Comparison of ENCODE assay signal across 18 mouse cellular contexts in the genomic region with DNA sequence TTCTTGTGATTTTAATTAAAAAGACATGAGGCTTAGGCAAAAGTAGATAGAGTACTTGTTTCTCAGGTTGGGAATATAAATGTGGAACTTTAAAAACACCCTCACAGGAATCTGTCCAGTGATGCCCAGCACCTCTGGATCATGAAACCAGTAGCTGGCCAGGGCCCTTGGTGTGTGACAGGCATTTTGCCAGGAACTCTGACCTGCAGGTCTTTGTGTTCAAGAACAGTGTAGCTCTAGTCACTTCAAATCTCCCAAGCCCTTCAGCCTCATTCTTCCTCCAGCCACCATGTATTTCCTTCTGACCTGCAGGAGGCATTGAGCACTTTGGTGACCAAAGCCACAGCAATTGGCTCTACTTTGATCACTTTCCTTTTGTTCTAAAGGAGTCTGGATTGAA. TPM values are rescaled to one million over a fixed set of nuclear protein-coding genes. Genes with fewer than 3 reads are reported as not detected.
DNase-seq lines count a peak whose midpoint lies in the region; ATAC-seq and TF ChIP-seq lines count a peak whose summit lies in the region.
"Had no signal": no experiment of that assay in that cellular context is flagged by ENCODE, and none has a peak within 500 bp of the region (broad histone marks: within the 10 kb centered on the region; RNA-seq: fewer than 3 reads in every experiment).

No protein-coding gene starts in this region.

- no peak overlapping the region for H3K4me3 ChIP-seq in gastrocnemius, adult 2 months
- H3K4me3 ChIP-seq in hindbrain, embryonic 13.5 days: no peak overlapping the region
- H3K4me3 ChIP-seq in hindbrain, embryonic 16.5 days (ENCODE audit: low read length): no peak overlapping the region
- no peak overlapping the region for H3K4me3 ChIP-seq in layer of hippocampus, adult 2 months
- H3K4me3 ChIP-seq: embryonic facial prominence, embryonic 13.5 days; forebrain, embryonic 12.5 days; hindbrain, embryonic 10.5 days; hindbrain, embryonic 15.5 days had no signal

- H3K4me2 ChIP-seq in hindbrain, embryonic 13.5 days: no peak overlapping the region
- no peak overlapping the region for H3K4me2 ChIP-seq in hindbrain, embryonic 16.5 days (ENCODE audit: low read length)
- H3K4me2 ChIP-seq: embryonic facial prominence, embryonic 13.5 days; forebrain, embryonic 12.5 days; heart, embryonic 11.5 days; hindbrain, embryonic 15.5 days had no signal

- H3K27me3 ChIP-seq in hindbrain, embryonic 13.5 days: no peaks in the 10 kb centered on the region
- H3K27me3 ChIP-seq in hindbrain, embryonic 16.5 days (replicated peaks; ENCODE audit: control insufficient read depth, insufficient read depth, low read length): no peaks in the 10 kb centered on the region
- H3K27me3 ChIP-seq: embryonic facial prominence, embryonic 13.5 days; forebrain, embryonic 12.5 days; hindbrain, embryonic 15.5 days had no signal

- peak overlapping the region; percentile 13; the same call in 1 of the 2 replicates for H3K27ac ChIP-seq in gastrocnemius, adult 2 months
- 0 out of 2 replicates have a peak overlapping the region, but pooled peaks have one; percentile 6 for H3K27ac ChIP-seq in hindbrain, embryonic 13.5 days
- no peak overlapping the region for H3K27ac ChIP-seq in hindbrain, embryonic 16.5 days (ENCODE audit: low read depth, low read length)
- peak overlapping the region; percentile 83 for H3K27ac ChIP-seq in layer of hippocampus, adult 2 months
- H3K27ac ChIP-seq: embryonic facial prominence, embryonic 13.5 days; forebrain, embryonic 12.5 days; hindbrain, embryonic 10.5 days; hindbrain, embryonic 15.5 days had no signal

- H3K4me1 ChIP-seq in hindbrain, embryonic 13.5 days (replicated peaks): no peaks in the 10 kb centered on the region; the same call in 1 of the 2 replicates
- H3K4me1 ChIP-seq in hindbrain, embryonic 16.5 days (ENCODE audit: control insufficient read depth, insufficient read depth, low read depth, low read length): no peaks in the 10 kb centered on the region; the same call in 1 of the 2 replicates
- H3K4me1 ChIP-seq: embryonic facial prominence, embryonic 13.5 days had no signal

- no peak for TF ChIP-seq CTCF in gastrocnemius, adult 2 months (IDR thresholded peaks at IDR 0.05)
- no peak for TF ChIP-seq CTCF in layer of hippocampus, adult 2 months (conservative IDR thresholded peaks at IDR 0.05)

- H3K9ac ChIP-seq in hindbrain, embryonic 13.5 days: no peak overlapping the region
- H3K9ac ChIP-seq in hindbrain, embryonic 16.5 days (ENCODE audit: low read depth, low read length): no peak overlapping the region
- H3K9ac ChIP-seq: embryonic facial prominence, embryonic 13.5 days; forebrain, embryonic 12.5 days; hindbrain, embryonic 15.5 days had no signal

- H3K36me3 ChIP-seq in hindbrain, embryonic 13.5 days: peaks cover 27% of the 10 kb centered on the region
- no peaks in the 10 kb centered on the region; the same call in 1 of the 2 replicates for H3K36me3 ChIP-seq in hindbrain, embryonic 16.5 days (ENCODE audit: control insufficient read depth, insufficient read depth, low read length)
- H3K36me3 ChIP-seq: hindbrain, embryonic 15.5 days had no signal

- intact Hi-C loops in gastrocnemius, adult 2 months (cut with DNase I): no loop called here

- DNase-seq in gastrocnemius, adult 2 months: peak; percentile 16
- DNase-seq in gastrocnemius, adult 18-20 months (ENCODE audit: low spot score): no peak
- no peak for DNase-seq in layer of hippocampus, adult 2 months (ENCODE audit: low spot score in 2 of 2)
- DNase-seq in layer of hippocampus, adult 18-20 months (ENCODE audit: low spot score in 2 of 2): no peak
- peak; percentile 59 for DNase-seq in adipocyte (ENCODE audit: low spot score)
- no peak for DNase-seq in embryo, embryonic 10 days (ENCODE audit: low spot score)
- DNase-seq: adrenal gland, postnatal 14 days; cerebellum, adult 11-12 months; cerebellum, adult 9-10 months; gastrocnemius, postnatal 14 days had no signal

- no peak for ATAC-seq in hindbrain, embryonic 13.5 days (ENCODE audit: low FRiP score)
- ATAC-seq in hindbrain, embryonic 16.5 days: no peak
- ATAC-seq: inflammation-experienced regulatory T-cells, adult 6 months had no signal

- H3K9me3 ChIP-seq in hindbrain, embryonic 13.5 days: no peaks in the 10 kb centered on the region
- H3K9me3 ChIP-seq in hindbrain, embryonic 16.5 days (ENCODE audit: control insufficient read depth, low read length): no peaks in the 10 kb centered on the region
- H3K9me3 ChIP-seq: embryonic facial prominence, embryonic 13.5 days; forebrain, embryonic 12.5 days; hindbrain, embryonic 10.5 days; hindbrain, embryonic 15.5 days had no signal

RNA-seq across cellular contexts. Expression of a gene that starts 39.3 kb away (rescaled TPM):
- 10 to 100 TPM; 24.9 to 25.3 TPM for total RNA-seq in gastrocnemius, adult 2 months (2021)
- total RNA-seq in gastrocnemius, adult 18-20 months (2021): 10 to 100 TPM; 17.3 to 18.0 TPM
- 67.9 and 68.8 TPM in 2 replicates for polyA plus RNA-seq in hindbrain, embryonic 13.5 days (2015; fragmentation: Nextera tagmentation; extraction: Ambion mirVana)
- polyA plus RNA-seq in hindbrain, embryonic 16.5 days (2015; fragmentation: Nextera tagmentation; extraction: Ambion mirVana): 41.5 and 54.8 TPM in 2 replicates
- 100 to 1,000 TPM; 103 to 108 TPM for total RNA-seq in layer of hippocampus, adult 2 months (2021)
- 10 to 100 TPM; 90.6 to 99.5 TPM for total RNA-seq in layer of hippocampus, adult 18-20 months (2021)

Comparison
In these comparisons a context has a peak if more than half of its experiments do, and no peak if none do; other contexts are left out.
1. DNase-seq: peak in gastrocnemius, adult 2 months (single experiment) and adipocyte (single experiment); none in gastrocnemius, adult 18-20 months (single experiment), layer of hippocampus, adult 2 months (0 of 2), layer of hippocampus, adult 18-20 months (0 of 2) and embryo, embryonic 10 days (single experiment).